Mouse (Mus musculus) adrenal gland, postnatal 25 days (tissue): ENCODE results near the gene Vmn1r40. TPM values are rescaled to one million over a fixed set of nuclear protein-coding genes. Genes with fewer than 3 reads are reported as not detected.

Experiments used
- DNase-seq: peaks from one replicate; pipeline ENCODE4 v3.0.0; 2021; ENCODE audit warnings: mixed read lengths
- long read RNA-seq: library from polyadenylated mRNA; stranded (forward); transcript quantifications from one replicate; pipeline ENCODE4 v2.0.0, GENCODE M21; 2021
- total RNA-seq: library from RNA; stranded (reverse); gene quantifications from 2 replicates; pipeline ENCODE4 v1.2.3, GENCODE M21; 2021

Vmn1r40 gene
- not detected in 2 replicates for total RNA-seq
- long read RNA-seq, result 0 reads

DNA sequence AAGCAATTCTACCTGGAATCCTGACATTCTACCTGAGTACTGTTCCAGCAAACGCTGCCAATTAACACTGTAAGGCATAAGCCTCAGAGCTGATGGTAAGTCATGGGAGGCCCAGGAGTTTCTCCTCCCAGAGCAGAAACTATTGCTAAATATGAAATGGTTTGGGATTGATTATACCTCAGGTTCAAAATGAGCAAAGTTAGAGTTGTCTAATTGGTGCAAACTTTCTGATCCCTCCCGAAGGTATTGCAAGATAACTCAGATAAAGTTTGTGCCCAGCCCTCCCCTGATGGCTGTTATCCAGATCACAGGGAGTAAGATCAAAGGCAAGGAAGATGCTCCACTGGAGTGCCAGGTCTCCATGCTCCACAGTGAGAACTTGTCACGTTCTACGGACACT lies at the start of gene Vmn1r40:
TSS of gene Vmn1r40 (plus strand) at position 301 of the 400 bp plus-strand sequence.
- no peak for DNase-seq

DNA sequence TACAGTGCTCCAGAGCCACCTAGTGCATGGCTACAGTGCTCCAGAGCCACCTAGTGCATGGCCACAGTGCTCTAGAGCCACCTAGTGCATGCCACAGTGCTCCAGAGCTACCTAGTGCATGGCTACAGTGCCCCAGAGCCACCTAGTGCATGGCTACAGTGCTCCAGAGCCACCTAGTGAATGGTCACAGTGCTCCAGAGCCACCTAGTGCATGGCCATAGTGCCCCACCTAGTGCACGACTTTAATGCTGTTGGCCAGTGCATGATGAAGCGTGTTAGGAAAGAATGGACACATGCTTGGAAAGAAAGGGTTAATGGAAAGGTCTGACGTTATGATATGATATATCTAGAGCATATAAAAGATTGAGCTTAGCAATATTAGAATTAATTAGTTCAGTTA lies 49.0 kb upstream of the Vmn1r40 start:
- no peak for DNase-seq

DNA sequence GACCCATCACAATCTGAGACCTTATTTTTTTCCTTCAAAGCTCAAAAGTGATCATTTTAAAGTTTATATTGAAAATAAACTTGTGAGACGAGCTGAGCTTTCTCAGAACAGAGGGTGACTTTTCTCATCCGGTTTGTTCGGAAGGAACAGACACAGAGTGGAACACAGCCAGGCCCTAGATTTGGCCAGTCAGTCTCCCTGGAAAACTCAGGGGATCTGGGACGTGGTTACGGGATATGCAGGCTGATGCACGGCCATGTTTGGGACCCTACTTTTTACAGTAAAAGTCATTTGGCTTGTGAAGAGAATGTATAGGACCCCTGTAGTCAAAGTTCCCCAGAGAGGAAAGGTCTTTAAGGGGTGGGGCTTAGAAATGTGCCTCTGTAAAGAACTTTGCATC lies 48.4 kb upstream of the Vmn1r40 start:
- no peak for DNase-seq

- peak; percentile 35 for DNase-seq
Observed at GRCm38 (mm10) chr6:89659692-89660423, 47.5 kb upstream of the Vmn1r40 start.

GRCm38 (mm10) chr6:89660490-89660889 lies 46.9 kb upstream of the Vmn1r40 start:
- no peak for DNase-seq

GRCm38 (mm10) chr6:89662521-89662920 lies 44.8 kb upstream of the Vmn1r40 start:
- DNase-seq, result no peak

- no peak for DNase-seq
Observed at GRCm38 (mm10) chr6:89665155-89665554, 42.2 kb upstream of the Vmn1r40 start.

GRCm38 (mm10) chr6:89665667-89666066 lies 41.7 kb upstream of the Vmn1r40 start:
- no peak for DNase-seq

DNA sequence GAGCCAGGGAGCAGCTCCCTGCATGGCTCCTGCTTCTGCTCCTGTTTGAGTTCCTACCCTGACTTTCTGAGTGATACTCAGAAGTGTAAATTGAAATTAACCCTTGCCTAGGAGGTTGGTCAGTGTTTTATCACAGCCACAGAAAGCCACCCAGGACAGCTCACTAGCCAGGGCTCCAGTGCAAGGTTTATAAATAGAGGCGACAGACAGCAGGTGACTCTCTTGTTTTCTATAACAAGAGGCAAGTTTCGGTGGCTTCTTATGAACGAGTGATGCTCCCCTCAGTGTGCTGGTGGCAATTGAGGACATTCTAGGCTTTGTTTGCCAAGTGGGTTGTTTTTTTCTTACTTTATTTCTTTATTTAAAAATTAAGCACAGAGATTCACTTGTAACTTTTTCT lies 40.4 kb upstream of the Vmn1r40 start:
- DNase-seq, result no peak

GRCm38 (mm10) chr6:89669556-89669955 lies 37.8 kb upstream of the Vmn1r40 start:
- DNase-seq, result no peak

- no peak for DNase-seq
Observed at GRCm38 (mm10) chr6:89671431-89671830, 35.9 kb upstream of the Vmn1r40 start.

DNA sequence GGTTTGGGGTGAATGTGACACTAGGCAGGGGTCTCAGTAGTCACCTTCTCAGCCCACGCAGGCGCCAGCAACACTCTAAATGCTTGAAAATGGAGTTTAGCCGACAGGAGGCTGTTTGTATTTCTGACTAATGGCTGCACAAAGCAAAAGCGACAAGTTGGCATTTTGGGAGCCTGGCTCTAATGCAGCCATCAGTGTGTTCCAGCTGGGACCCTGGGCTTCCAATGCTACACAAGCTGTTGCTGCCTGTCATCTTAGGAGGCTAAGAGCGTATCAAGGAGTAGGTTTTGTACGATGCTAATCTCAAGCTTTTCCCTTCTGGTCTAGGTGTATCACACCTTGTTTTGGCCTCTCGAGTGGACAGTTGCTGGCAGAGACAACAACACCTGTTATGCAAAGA lies 34.7 kb upstream of the Vmn1r40 start:
- no peak for DNase-seq

DNA sequence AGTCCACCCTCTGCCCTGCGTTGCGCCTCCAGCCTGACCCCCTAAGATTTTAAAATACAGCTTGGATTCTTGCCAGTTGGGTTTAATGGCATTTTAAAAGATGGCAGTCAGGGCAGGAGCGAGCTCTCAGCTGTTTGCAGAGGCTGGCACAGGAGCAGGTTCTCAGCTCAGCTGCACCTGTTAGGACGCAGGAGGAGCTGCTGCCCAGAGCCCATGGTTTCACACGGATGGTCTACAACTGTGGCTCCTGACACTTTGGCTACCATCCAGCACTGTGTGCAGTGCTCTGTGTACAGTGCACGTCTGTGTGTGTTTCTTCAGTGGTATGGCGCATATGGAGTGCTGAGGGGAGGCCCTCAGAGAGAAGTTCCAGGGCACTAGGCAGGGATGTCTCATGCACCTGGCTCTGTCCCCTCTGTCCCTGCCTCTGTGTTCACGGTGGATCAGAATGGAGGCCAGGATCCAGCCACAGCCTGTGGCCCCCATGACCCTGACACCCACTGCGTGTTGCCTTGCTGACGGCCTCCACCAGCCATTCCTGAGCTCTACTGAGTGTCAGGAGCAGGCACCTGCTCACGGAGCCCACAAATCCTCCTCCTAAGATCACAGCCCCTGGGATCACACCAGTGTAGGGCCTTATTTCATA lies 34.1 kb upstream of the Vmn1r40 start:
- DNase-seq, result no peak

- no peak for DNase-seq
Observed at GRCm38 (mm10) chr6:89678522-89678921, 28.8 kb upstream of the Vmn1r40 start.

DNA sequence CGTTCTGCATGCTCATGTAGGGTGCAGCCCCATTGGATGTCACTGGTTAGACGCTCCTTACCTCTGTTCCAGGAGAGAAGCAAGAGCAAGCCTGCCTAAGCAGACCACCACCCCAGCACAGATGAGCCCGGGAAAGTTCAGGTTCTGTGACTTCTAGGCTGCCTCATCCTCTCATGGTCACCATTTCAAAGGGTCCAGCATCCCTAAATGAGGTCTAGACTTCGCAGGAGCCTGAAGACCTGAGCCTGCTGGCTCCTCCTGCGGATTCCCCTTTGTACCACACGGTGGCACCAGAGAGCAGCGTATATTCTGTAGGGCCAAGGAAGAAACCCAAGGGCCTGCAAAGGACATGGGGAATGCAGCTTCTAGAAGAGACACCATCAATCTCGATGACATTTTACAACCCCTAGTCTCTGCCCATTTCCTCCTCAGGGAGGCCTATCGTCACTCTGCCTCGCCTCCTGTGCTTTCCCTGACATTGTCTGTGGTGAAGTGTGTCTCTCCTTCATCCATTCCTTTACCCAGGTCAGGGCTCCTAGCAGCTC lies 28.0 kb upstream of the Vmn1r40 start:
- peak; percentile 68 for DNase-seq

GRCm38 (mm10) chr6:89680155-89680554 lies 27.2 kb upstream of the Vmn1r40 start:
- peak; percentile 82 for DNase-seq

DNA sequence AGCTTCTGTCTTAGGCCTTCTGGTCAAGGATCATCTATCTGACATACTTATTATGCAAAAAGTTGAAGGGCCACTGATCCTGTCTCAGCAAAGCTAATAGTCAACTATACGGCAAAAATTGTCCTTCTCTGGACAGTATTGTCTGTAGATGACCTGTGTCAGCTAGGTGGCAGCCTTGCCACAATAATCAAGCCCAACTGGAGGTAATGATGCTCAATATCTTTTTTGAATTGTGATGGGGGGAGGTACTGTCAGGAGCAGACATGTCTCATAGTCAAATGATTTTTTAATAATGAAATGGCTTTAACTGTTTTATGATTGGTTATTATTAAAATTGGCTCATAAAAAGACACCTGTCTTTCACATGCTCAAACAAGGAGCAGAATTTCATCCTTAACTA lies 23.1 kb upstream of the Vmn1r40 start:
- DNase-seq, result no peak

DNA sequence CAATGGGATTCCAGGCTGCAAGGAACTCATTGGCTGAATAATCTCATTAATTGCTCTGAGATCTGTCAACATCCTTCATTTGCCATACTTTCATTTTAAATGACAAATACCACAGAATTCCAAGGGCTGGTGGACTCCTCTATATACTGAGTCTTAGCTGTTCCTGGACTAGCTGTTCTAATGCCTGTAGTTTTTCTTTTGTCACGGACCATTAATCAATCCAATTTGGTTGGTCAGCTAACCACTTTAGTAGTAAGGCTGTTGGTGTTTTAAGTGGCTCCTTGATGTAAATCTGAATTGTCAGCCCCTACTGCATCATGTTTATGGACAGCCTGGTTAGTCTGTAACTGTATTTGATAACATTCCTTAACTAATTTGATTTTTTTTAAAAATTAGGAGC lies 20.2 kb upstream of the Vmn1r40 start:
- DNase-seq, result no peak

GRCm38 (mm10) chr6:89706624-89707023 lies 716 bp upstream of the Vmn1r40 start:
- DNase-seq, result no peak

DNA sequence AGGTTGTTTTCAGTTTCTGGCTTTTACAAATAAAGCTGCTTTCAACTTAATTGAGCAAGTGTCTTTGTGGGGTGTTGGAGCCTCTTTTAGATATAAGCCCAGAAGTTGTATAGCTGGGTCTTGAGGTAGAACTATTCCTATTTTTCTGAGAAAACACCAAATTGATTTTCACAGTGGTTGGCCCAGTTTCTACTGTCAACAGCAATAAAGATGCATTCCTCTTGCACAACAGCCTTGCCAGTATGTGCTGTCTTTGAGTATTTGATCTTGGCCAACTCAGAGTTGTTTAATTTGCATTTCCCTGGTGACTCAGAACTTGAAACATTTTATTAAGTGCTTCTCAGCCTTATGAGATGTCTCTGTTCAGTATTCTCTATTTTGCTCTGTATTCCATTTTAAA lies 10.7 kb downstream of the Vmn1r40 start:
- DNase-seq, result no peak

GRCm38 (mm10) chr6:89740466-89740865 lies 33.1 kb downstream of the Vmn1r40 start, which contains the start of gene Vmn1r41:
Gene Vmn1r41 (plus strand): TSS chr6:89740766.
- DNase-seq, result no peak

DNA sequence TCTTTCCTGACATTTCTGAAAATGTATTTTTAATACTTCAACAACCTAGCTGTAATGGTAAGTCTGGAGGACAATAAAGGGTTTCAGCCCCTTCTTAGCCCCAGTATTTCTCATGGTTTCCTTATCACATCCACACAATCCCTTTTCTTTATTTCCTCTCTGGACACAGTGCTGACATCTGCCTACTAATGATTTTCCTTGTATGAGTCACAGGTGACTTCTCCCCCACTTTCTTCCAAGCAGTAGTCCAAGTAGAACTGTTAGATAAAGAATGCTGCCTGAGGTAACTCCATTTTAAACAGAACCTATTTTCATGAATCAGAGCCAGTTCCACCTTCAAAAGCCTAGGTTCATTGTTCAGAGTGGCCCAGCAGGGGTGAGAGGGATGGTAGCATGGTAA lies 35.5 kb downstream of the Vmn1r40 start:
- DNase-seq, result no peak
